Mouse (Mus musculus) limb, embryonic 11.5 days (tissue): ENCODE measurements around the gene 4930435E12Rik. TPM values are rescaled to one million over a fixed set of nuclear protein-coding genes. Genes with fewer than 3 reads are reported as not detected.

Experiments
- ATAC-seq: fragments of 200-750 bp; cut with Nextera tagmentation; 2 replicates; pipeline ENCODE4 v1.8.0; 2017; ENCODE audit warnings: low read depth; ENCODE audit not compliant: insufficient number of reproducible peaks, low FRiP score, low TSS enrichment
- DNase-seq: peaks from one replicate; pipeline ENCODE4 v3.0.0-alpha.2; 2015; ENCODE audit warnings: low spot score
- H3K27ac ChIP-seq: fragments of 300-500 bp; sonication (generic); replicated peaks from 2 replicates; pipeline ENCODE4 v1.5.1; 2014; ENCODE audit warnings: low read depth, mild to moderate bottlenecking, low read length
- H3K27me3 ChIP-seq: fragments of 300-500 bp; sonication (generic); 2 replicates; pipeline ENCODE4 v1.6.1; 2014; ENCODE audit warnings: mild to moderate bottlenecking, low read length, mixed read lengths; ENCODE audit not compliant: control insufficient read depth, insufficient read depth
- H3K36me3 ChIP-seq: fragments of 300-500 bp; sonication (generic); 2 replicates; pipeline ENCODE4 v1.6.1; 2014; ENCODE audit warnings: mild to moderate bottlenecking, low read length, moderate library complexity, mixed read lengths; ENCODE audit not compliant: control insufficient read depth, insufficient read depth
- H3K4me1 ChIP-seq: fragments of 300-500 bp; sonication (generic); 2 replicates; pipeline ENCODE4 v1.6.1; 2014; ENCODE audit warnings: low read length, mixed read lengths; ENCODE audit not compliant: control insufficient read depth, insufficient read depth
- H3K4me2 ChIP-seq: fragments of 300-500 bp; sonication (generic); 2 replicates; pipeline ENCODE4 v1.6.1; 2014; ENCODE audit warnings: low read depth, mild to moderate bottlenecking, moderate library complexity; ENCODE audit not compliant: severe bottlenecking
- H3K4me3 ChIP-seq: fragments of 300-500 bp; sonication (generic); 2 replicates; pipeline ENCODE4 v1.5.1; 2014; ENCODE audit warnings: low read depth, low read length
- H3K9ac ChIP-seq: fragments of 300-500 bp; sonication (generic); 2 replicates; pipeline ENCODE4 v1.6.1; 2014; ENCODE audit warnings: mild to moderate bottlenecking, low read length
- H3K9me3 ChIP-seq: fragments of 300-500 bp; sonication (generic); 2 replicates; pipeline ENCODE4 v1.6.1; 2016; ENCODE audit warnings: low read length; ENCODE audit not compliant: control insufficient read depth
- WGBS: fragments of 180-500 bp; shearing (Covaris S2); extraction: QIAGEN DNeasy Blood & Tissue Kit; methylation state at CpG from one replicate; pipeline ENCODE4 v1.1.7; 2014; 5-methylcytosine and 5-hydroxymethylcytosine counted together
- polyA plus RNA-seq: library from polyadenylated mRNA; unstranded; fragments of >200 nt; fragmentation: Nextera tagmentation; extraction: Ambion mirVana; gene quantifications from 2 replicates; pipeline ENCODE4 v1.2.1, GENCODE M21; 2014

Gene 4930435E12Rik
- polyA plus RNA-seq, 1 experiment from 2014 or later, result not detected

- no peaks in the 10 kb centered on the region for H3K4me1 ChIP-seq
- H3K9ac ChIP-seq, result no peak overlapping the region
- H3K4me3 ChIP-seq, result no peak overlapping the region
- no peak for ATAC-seq
- H3K27ac ChIP-seq, result no peak overlapping the region
- WGBS, result 68% methylated on average over 3 of the region's 3 CpGs
- H3K27me3 ChIP-seq, result no peaks in the 10 kb centered on the region
- H3K36me3 ChIP-seq, result no peaks in the 10 kb centered on the region
- no peaks in the 10 kb centered on the region for H3K9me3 ChIP-seq
- no peak for DNase-seq
- no peak overlapping the region for H3K4me2 ChIP-seq
Observed at GRCm38 (mm10) chr16:38766671-38767070, 61.9 kb downstream of the 4930435E12Rik start.

GRCm38 (mm10) chr16:38763508-38763907 lies 65.0 kb downstream of the 4930435E12Rik start:
- whole genome bisulfite sequencing, result 84% methylated on average over 4 of the region's 4 CpGs

GRCm38 (mm10) chr16:38762401-38762800 lies 66.1 kb downstream of the 4930435E12Rik start:
- Histone ChIP-seq H3K4me2 (no peak overlapping the region), H3K9ac (no peak overlapping the region), H3K9me3 (no peaks in the 10 kb centered on the region), H3K27me3 (no peaks in the 10 kb centered on the region), H3K4me3 (no peak overlapping the region), H3K36me3 (no peaks in the 10 kb centered on the region), H3K27ac (no peak overlapping the region), H3K4me1 (no peaks in the 10 kb centered on the region)
- DNase-seq, result no peak
- no peak for ATAC-seq
- 89% methylated on average over 8 of the region's 8 CpGs for WGBS

More at GRCm38 (mm10) chr16:38763508-38763907, 65.0 kb downstream of the 4930435E12Rik start:
- H3K4me1 ChIP-seq, result no peaks in the 10 kb centered on the region
- no peak overlapping the region for H3K9ac ChIP-seq
- H3K9me3 ChIP-seq, result no peaks in the 10 kb centered on the region
- no peak overlapping the region for H3K4me3 ChIP-seq
- no peak overlapping the region for H3K27ac ChIP-seq
- H3K36me3 ChIP-seq, result no peaks in the 10 kb centered on the region
- DNase-seq (no peak), ATAC-seq (no peak)
- no peaks in the 10 kb centered on the region for H3K27me3 ChIP-seq
- H3K4me2 ChIP-seq, result no peak overlapping the region

Other genes with a start within 250 kb of the 4930435E12Rik start
- gene Arhgap31, start 115.5 kb downstream of the 4930435E12Rik start, polyA plus RNA-seq, result 5.4 and 6.5 TPM in 2 replicates
- 26.8 and 27.8 TPM in 2 replicates for gene B4galt4, start 86.5 kb downstream of the 4930435E12Rik start, polyA plus RNA-seq
- gene Upk1b, start 28.4 kb downstream of the 4930435E12Rik start, polyA plus RNA-seq, result 3.9 and 4.1 TPM in 2 replicates
- 0.52 and 0.75 TPM in 2 replicates for gene Igsf11, start 63.9 kb upstream of the 4930435E12Rik start, polyA plus RNA-seq